Mouse (Mus musculus): Measurements from ENCODE around the gene Il1rl1.

The Il1rl1 gene

GRCm38 (mm10) chr1:40444800-40445199 is 15.4 kb downstream of the Il1rl1 start:
- no peak for DNase-seq

GRCm38 (mm10) chr1:40465477-40466430 is 36.4 kb downstream of the Il1rl1 start, which contains the start of gene Il18r1:
Gene Il18r1, plus strand, starts transcription at chr1:40465552.
- peak in 1 of 2 experiments; percentile 4 for DNase-seq

- no peak for DNase-seq
Measured at GRCm38 (mm10) chr1:40467306-40467705, 37.9 kb downstream of the Il1rl1 start.

- no peak for DNase-seq
Measured at GRCm38 (mm10) chr1:40468805-40469204, 39.4 kb downstream of the Il1rl1 start.

- DNase-seq: no peak
Measured at GRCm38 (mm10) chr1:40469900-40470299, 40.5 kb downstream of the Il1rl1 start.

GRCm38 (mm10) chr1:40472401-40472800 is 43.0 kb downstream of the Il1rl1 start:
- no peak for DNase-seq

- DNase-seq: no peak
Measured at GRCm38 (mm10) chr1:40473640-40474039, 44.3 kb downstream of the Il1rl1 start.

- no peak for DNase-seq
Measured at GRCm38 (mm10) chr1:40474336-40474735, 45.0 kb downstream of the Il1rl1 start.

- no peak for DNase-seq
Measured at GRCm38 (mm10) chr1:40475697-40476096, 46.3 kb downstream of the Il1rl1 start.

GRCm38 (mm10) chr1:40476756-40477155 is 47.4 kb downstream of the Il1rl1 start:
- DNase-seq: no peak

- no peak for DNase-seq
Measured at GRCm38 (mm10) chr1:40479505-40479923, 50.1 kb downstream of the Il1rl1 start.

GRCm38 (mm10) chr1:40494594-40494993 is 65.2 kb downstream of the Il1rl1 start:
- no peak for DNase-seq

GRCm38 (mm10) chr1:40499708-40500107 is 70.3 kb downstream of the Il1rl1 start:
- DNase-seq: no peak

GRCm38 (mm10) chr1:40501126-40501525 is 71.8 kb downstream of the Il1rl1 start:
- no peak for DNase-seq

GRCm38 (mm10) chr1:40501546-40502398 is 72.4 kb downstream of the Il1rl1 start:
- no peak for DNase-seq

GRCm38 (mm10) chr1:40504548-40504947 is 75.2 kb downstream of the Il1rl1 start:
- no peak for DNase-seq

Measured in cerebellum, postnatal 25 days (tissue).